Comparison of ENCODE assay signal across 8 mouse cellular contexts in the genomic region with DNA sequence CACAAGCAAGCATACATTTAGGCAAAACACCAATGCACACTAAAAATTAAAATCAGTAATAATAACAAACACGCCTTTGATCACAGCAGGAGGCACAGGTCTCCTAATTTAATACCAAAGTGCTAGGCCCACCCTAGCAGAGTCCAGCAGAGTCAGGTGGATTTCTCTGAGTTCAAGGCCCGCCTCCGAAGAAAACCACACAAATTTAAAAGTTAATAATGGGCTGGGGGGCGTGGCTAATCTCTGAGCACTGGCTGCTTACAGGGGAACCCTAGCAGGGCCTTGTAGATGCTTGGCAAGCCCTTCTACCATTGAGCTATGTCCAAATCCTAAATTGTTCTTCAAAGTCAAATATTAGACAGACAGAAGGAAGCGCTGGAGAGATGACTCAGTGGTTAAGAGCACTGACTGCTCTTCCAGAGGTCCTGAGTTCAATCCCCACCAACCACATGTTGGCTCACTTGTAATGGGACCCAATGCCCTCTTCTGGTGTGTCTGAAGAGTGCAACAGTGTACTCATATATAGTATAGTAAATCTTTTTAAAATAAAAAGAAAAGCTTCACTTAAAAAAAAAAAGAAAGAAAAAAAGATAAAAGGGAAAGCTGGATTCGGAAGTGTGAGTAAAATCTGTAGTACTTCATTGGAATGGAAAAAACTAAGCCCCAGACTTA. TPM values are rescaled to one million over a fixed set of nuclear protein-coding genes. Genes with fewer than 3 reads are reported as not detected.
DNase-seq lines count a peak whose midpoint lies in the region; ATAC-seq and TF ChIP-seq lines count a peak whose summit lies in the region.

No protein-coding gene starts in this region.

- no peak overlapping the region; the same call in 1 of the 2 replicates for H3K27ac ChIP-seq in left cerebral cortex, adult 2 months
- peak overlapping the region; percentile 91 for H3K27ac ChIP-seq in bone marrow macrophage, adult 2 months (ENCODE audit: insufficient read depth, low read depth, low read length)
- H3K27ac ChIP-seq in hindbrain, embryonic 15.5 days (replicated peaks) = no peak overlapping the region

- no peaks in the 10 kb centered on the region for H3K27me3 ChIP-seq in hindbrain, embryonic 15.5 days

- peaks cover 7% of the 10 kb centered on the region for H3K4me1 ChIP-seq in bone marrow macrophage, adult 2 months (ENCODE audit: control insufficient read depth, insufficient read depth, low read length)
- H3K4me1 ChIP-seq in hindbrain, embryonic 15.5 days (replicated peaks) = peaks cover 27% of the 10 kb centered on the region

- no peak for ATAC-seq in hindbrain, embryonic 15.5 days (ENCODE audit: low FRiP score, low read depth)
- peak; percentile 35 for ATAC-seq in megakaryocyte progenitor cell, adult 5-6 weeks (replicated peaks; ENCODE audit: poor library complexity)
- no peak for ATAC-seq in monocyte, adult 5-6 weeks (replicated peaks; ENCODE audit: insufficient number of reproducible peaks, low FRiP score, low TSS enrichment, poor library complexity, severe bottlenecking)

- H3K9me3 ChIP-seq in hindbrain, embryonic 15.5 days = no peaks in the 10 kb centered on the region

- intact Hi-C loops in left cerebral cortex, adult 2 months (cut with DNase I) = loop anchor here (5.0 kb wide), 1 partner anchor 44 kb away; no protein-coding TSS in a partner anchor

- WGBS in hindbrain, embryonic 15.5 days = 78% methylated on average over 6 of the region's 6 CpGs

- DNase-seq in left cerebral cortex, adult 2 months (ENCODE audit: extremely low spot score in 1 of 2, low spot score in 2 of 2) = no peak
- DNase-seq in left cerebral cortex, adult 9 months (ENCODE audit: low spot score in 2 of 2) = no peak
- DNase-seq in urinary bladder, postnatal 10 days (ENCODE audit: low spot score) = no peak
- no peak for DNase-seq in urinary bladder, postnatal 4 days (ENCODE audit: low spot score in 2 of 2)

- peak overlapping the region; percentile 72 for H3K4me2 ChIP-seq in hindbrain, embryonic 15.5 days

- no peak for TF ChIP-seq POLR2A in bone marrow macrophage, adult 2 months (IDR thresholded peaks at IDR 0.05; ENCODE audit: borderline replicate concordance, low read depth, low read length)

- H3K36me3 ChIP-seq in hindbrain, embryonic 15.5 days = peaks cover 38% of the 10 kb centered on the region

- TF ChIP-seq CTCF in left cerebral cortex, adult 2 months (IDR thresholded peaks at IDR 0.05) = peak; percentile 12
- no peak for TF ChIP-seq CTCF in bone marrow macrophage, adult 2 months (IDR thresholded peaks at IDR 0.05; ENCODE audit: low read depth, low read length)

- peak overlapping the region; percentile 80 for H3K4me3 ChIP-seq in left cerebral cortex, adult 2 months
- peak overlapping the region; percentile 74 for H3K4me3 ChIP-seq in bone marrow macrophage, adult 2 months (ENCODE audit: insufficient read depth, low read length)
- no peak overlapping the region for H3K4me3 ChIP-seq in hindbrain, embryonic 15.5 days

- H3K9ac ChIP-seq in hindbrain, embryonic 15.5 days = no peak overlapping the region

RNA-seq across cellular contexts. Expression of a gene that starts 0.9 kb away (rescaled TPM):
- 10 to 100 TPM; 10.9 to 11.8 TPM for total RNA-seq in left cerebral cortex, adult 2 months (2021)
- 36.4 and 38.8 TPM in 2 replicates for polyA plus RNA-seq in bone marrow macrophage, adult 2 months (2012; ENCODE audit: insufficient read depth, insufficient read length, missing spikeins)
- polyA plus RNA-seq in hindbrain, embryonic 15.5 days (2015; fragmentation: Nextera tagmentation; extraction: Ambion mirVana) = 3.4 and 3.6 TPM in 2 replicates
- total RNA-seq in megakaryocyte progenitor cell, adult 5-6 weeks (2015) = 28.5 and 29.3 TPM in 2 replicates
- 43.1 and 57.7 TPM in 2 replicates for total RNA-seq in megakaryocyte progenitor cell, adult 5-6 weeks (2017)
- 87.0 to 129 TPM (median 91.1 TPM) in 3 replicates for total RNA-seq in monocyte, adult 5-6 weeks (2017)

RNA-seq across cellular contexts. Expression of a gene that starts 9.9 kb away (rescaled TPM):
- 10 to 100 TPM; 67.5 to 70.3 TPM for total RNA-seq in left cerebral cortex, adult 2 months (2021)
- polyA plus RNA-seq in bone marrow macrophage, adult 2 months (2012; ENCODE audit: insufficient read depth, insufficient read length, missing spikeins) = 128 and 133 TPM in 2 replicates
- 57.1 and 59.3 TPM in 2 replicates for polyA plus RNA-seq in hindbrain, embryonic 15.5 days (2015; fragmentation: Nextera tagmentation; extraction: Ambion mirVana)
- 56.2 and 56.7 TPM in 2 replicates for total RNA-seq in megakaryocyte progenitor cell, adult 5-6 weeks (2015)
- 52.5 and 60.3 TPM in 2 replicates for total RNA-seq in megakaryocyte progenitor cell, adult 5-6 weeks (2017)
- 122 to 191 TPM (median 182 TPM) in 3 replicates for total RNA-seq in monocyte, adult 5-6 weeks (2017)

RNA-seq across cellular contexts. Expression of a gene that starts 13.4 kb away (rescaled TPM):
- total RNA-seq in left cerebral cortex, adult 2 months (2021) = 100 to 1,000 TPM; 272 to 277 TPM
- polyA plus RNA-seq in bone marrow macrophage, adult 2 months (2012; ENCODE audit: insufficient read depth, insufficient read length, missing spikeins) = 19.7 and 23.3 TPM in 2 replicates
- polyA plus RNA-seq in hindbrain, embryonic 15.5 days (2015; fragmentation: Nextera tagmentation; extraction: Ambion mirVana) = 323 and 341 TPM in 2 replicates
- 4.6 and 5.8 TPM in 2 replicates for total RNA-seq in megakaryocyte progenitor cell, adult 5-6 weeks (2015)
- total RNA-seq in megakaryocyte progenitor cell, adult 5-6 weeks (2017) = 4.9 and 5.5 TPM in 2 replicates
- total RNA-seq in monocyte, adult 5-6 weeks (2017) = 6.2 to 18.2 TPM (median 9.1 TPM) in 3 replicates

RNA-seq across cellular contexts. Expression of a gene that starts 22.8 kb away (rescaled TPM):
- under 1 TPM; 0.20 to 0.61 TPM for total RNA-seq in left cerebral cortex, adult 2 months (2021)
- not detected in 2 replicates for polyA plus RNA-seq in bone marrow macrophage, adult 2 months (2012; ENCODE audit: insufficient read depth, insufficient read length, missing spikeins)
- 0.13 and 0.19 TPM in 2 replicates for polyA plus RNA-seq in hindbrain, embryonic 15.5 days (2015; fragmentation: Nextera tagmentation; extraction: Ambion mirVana)
- 1.0 and 1.4 TPM in 2 replicates for total RNA-seq in megakaryocyte progenitor cell, adult 5-6 weeks (2015)
- 0.34 and 0.46 TPM in 2 replicates for total RNA-seq in megakaryocyte progenitor cell, adult 5-6 weeks (2017)
- total RNA-seq in monocyte, adult 5-6 weeks (2017) = not detected in 3 replicates

RNA-seq across cellular contexts. Expression of a gene that starts 32.4 kb away (rescaled TPM):
- total RNA-seq in left cerebral cortex, adult 2 months (2021) = under 1 TPM; 0.61 to 0.87 TPM
- not detected in 2 replicates for polyA plus RNA-seq in bone marrow macrophage, adult 2 months (2012; ENCODE audit: insufficient read depth, insufficient read length, missing spikeins)
- polyA plus RNA-seq in hindbrain, embryonic 15.5 days (2015; fragmentation: Nextera tagmentation; extraction: Ambion mirVana) = 0.29 TPM in 1 of 2 replicates, not detected in the other
- not detected in 2 replicates for total RNA-seq in megakaryocyte progenitor cell, adult 5-6 weeks (2015)
- not detected in 2 replicates for total RNA-seq in megakaryocyte progenitor cell, adult 5-6 weeks (2017)
- total RNA-seq in monocyte, adult 5-6 weeks (2017) = not detected in 3 replicates

Comparison
In these comparisons a context has a peak if more than half of its experiments do, and no peak if none do; other contexts are left out.
1. RNA of a gene that starts 13.4 kb away (total RNA-seq): 272 to 277 TPM in left cerebral cortex, adult 2 months; 6.2 to 18.2 TPM in monocyte, adult 5-6 weeks and 4.6 to 5.8 TPM in megakaryocyte progenitor cell, adult 5-6 weeks; every median in the first group is over 10 times any median in the second.